Mouse (Mus musculus): Measurements from ENCODE around the gene Ssr3. TPM values are rescaled to one million over a fixed set of nuclear protein-coding genes. Genes with fewer than 3 reads are reported as not detected.

The Ssr3 gene
- polyA plus RNA-seq, 1 experiment from 2014 or later: 212 TPM

DNA sequence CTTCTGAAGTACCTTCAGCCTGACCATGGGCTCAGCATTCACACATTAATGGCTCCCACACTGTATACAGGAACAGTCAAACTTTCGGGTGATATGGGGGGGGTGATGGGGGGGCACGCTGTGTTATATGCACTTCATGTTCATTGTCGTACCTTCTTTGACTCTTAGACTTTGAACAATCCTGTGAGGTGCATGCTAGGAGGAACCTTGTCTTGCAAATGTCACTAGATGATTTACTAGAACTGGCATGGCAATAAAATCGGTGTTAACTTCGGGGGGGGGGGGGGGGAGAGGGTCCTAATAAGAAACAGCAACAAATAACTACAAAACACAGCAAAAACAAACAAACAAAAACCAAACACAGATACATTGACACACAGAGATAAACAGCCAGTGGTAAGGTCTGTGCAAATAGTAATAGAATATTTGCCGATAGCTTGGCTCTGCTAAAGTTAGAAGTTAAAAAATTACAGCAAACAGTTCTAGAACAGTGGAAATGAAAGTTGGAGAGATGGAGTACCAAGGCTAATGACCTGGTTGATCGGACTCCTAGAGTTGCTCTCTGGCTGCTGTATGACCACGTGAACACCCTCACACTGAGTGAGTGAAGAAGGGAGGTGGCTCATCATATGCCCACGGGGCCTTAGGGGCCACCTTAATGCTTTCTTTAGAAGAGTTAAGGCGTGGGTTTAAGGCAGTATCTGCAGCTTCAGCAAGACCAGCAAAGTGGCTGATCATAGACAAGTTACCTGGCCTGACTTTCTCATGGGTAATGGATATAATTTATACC lies 26.3 kb downstream of the Ssr3 start:
- Histone ChIP-seq H3K27me3 (ENCODE audit: control insufficient read depth, insufficient read depth, low read length) (no peaks in the 10 kb centered on the region), H3K4me3 (replicated peaks; ENCODE audit: low read depth, low read length) (no peak overlapping the region), H3K4me2 (ENCODE audit: low read length) (no peak overlapping the region), H3K9ac (replicated peaks; ENCODE audit: low read length) (no peak overlapping the region), H3K27ac (replicated peaks; ENCODE audit: low read depth, low read length) (no peak overlapping the region), H3K9me3 (ENCODE audit: control insufficient read depth, low read length) (no peaks in the 10 kb centered on the region), H3K36me3 (ENCODE audit: control insufficient read depth, insufficient read depth, low read length) (peaks cover 2% of the 10 kb centered on the region; the same call in 1 of the 2 replicates), H3K4me1 (ENCODE audit: control insufficient read depth, insufficient read depth, low read length) (no peaks in the 10 kb centered on the region)
- WGBS: 93% methylated on average over 10 of the region's 10 CpGs
- DNase-seq (no peak), ATAC-seq (ENCODE audit: low FRiP score, low TSS enrichment) (no peak)

DNA sequence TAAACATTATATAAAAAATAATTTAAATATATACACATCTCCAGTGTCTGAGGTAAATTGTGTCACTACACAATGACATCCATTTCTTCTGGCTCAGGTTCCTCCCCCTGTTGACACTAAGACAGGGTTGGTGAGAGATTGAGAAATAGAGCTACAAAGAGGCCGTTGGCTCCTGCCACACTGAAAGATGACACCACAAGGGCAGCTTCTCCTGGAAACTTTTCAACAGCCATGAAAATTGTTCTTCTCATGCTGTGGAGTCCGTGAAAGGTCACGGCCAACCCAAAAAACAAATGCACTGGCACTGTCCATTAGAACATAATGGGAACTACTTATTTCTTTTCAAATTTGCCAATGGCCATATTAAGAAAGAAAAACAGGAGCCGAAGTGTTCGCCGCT lies 27.2 kb downstream of the Ssr3 start:
- no peaks in the 10 kb centered on the region for H3K27me3 ChIP-seq (ENCODE audit: control insufficient read depth, insufficient read depth, low read length)
- no peaks in the 10 kb centered on the region for H3K9me3 ChIP-seq (ENCODE audit: control insufficient read depth, low read length)
- no peak overlapping the region for H3K4me3 ChIP-seq (replicated peaks; ENCODE audit: low read depth, low read length)
- H3K27ac ChIP-seq (replicated peaks; ENCODE audit: low read depth, low read length): no peak overlapping the region
- no peaks in the 10 kb centered on the region for H3K4me1 ChIP-seq (ENCODE audit: control insufficient read depth, insufficient read depth, low read length)
- 77% methylated on average over 6 of the region's 6 CpGs for WGBS
- H3K36me3 ChIP-seq (ENCODE audit: control insufficient read depth, insufficient read depth, low read length): 0 out of 2 replicates have a peak, but pooled peaks cover 2% of the 10 kb centered on the region
- no peak overlapping the region for H3K9ac ChIP-seq (replicated peaks; ENCODE audit: low read length)
- no peak for ATAC-seq (ENCODE audit: low FRiP score, low TSS enrichment)
- DNase-seq: no peak
- no peak overlapping the region for H3K4me2 ChIP-seq (ENCODE audit: low read length)

DNA sequence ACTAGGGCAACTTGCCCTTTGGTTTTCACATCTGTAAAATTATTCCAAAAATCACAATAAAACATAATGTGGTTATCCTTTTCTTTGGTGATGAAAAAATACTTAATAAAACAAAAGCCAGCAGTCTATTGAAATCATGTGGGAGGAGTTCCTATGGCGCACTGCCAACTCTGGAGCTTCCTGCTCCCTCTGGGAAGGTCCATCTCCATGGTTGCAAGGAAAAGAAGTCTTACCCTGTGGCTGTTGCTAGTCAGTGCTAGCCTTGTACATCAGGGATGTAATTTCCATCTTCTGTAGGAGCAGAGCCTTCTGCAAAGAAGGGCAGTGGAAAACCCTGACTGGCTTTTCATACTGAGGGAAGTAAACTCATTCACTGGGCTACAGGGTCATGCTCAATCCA lies 29.0 kb downstream of the Ssr3 start:
- DNase-seq (peak; percentile 41), ATAC-seq (ENCODE audit: low FRiP score, low TSS enrichment) (no peak)
- no peak overlapping the region for H3K27ac ChIP-seq (replicated peaks; ENCODE audit: low read depth, low read length)
- no peaks in the 10 kb centered on the region for H3K27me3 ChIP-seq (ENCODE audit: control insufficient read depth, insufficient read depth, low read length)
- H3K4me1 ChIP-seq (ENCODE audit: control insufficient read depth, insufficient read depth, low read length): peaks cover under 1% of the 10 kb centered on the region; the same call in 1 of the 2 replicates
- H3K9ac ChIP-seq (replicated peaks; ENCODE audit: low read length): no peak overlapping the region
- H3K4me2 ChIP-seq (ENCODE audit: low read length): no peak overlapping the region
- WGBS: 86% methylated on average over 1 of the region's 1 CpGs
- no peaks in the 10 kb centered on the region for H3K9me3 ChIP-seq (ENCODE audit: control insufficient read depth, low read length)
- no peak overlapping the region for H3K4me3 ChIP-seq (replicated peaks; ENCODE audit: low read depth, low read length)
- 0 out of 2 replicates have a peak, but pooled peaks cover 2% of the 10 kb centered on the region for H3K36me3 ChIP-seq (ENCODE audit: control insufficient read depth, insufficient read depth, low read length)

DNA sequence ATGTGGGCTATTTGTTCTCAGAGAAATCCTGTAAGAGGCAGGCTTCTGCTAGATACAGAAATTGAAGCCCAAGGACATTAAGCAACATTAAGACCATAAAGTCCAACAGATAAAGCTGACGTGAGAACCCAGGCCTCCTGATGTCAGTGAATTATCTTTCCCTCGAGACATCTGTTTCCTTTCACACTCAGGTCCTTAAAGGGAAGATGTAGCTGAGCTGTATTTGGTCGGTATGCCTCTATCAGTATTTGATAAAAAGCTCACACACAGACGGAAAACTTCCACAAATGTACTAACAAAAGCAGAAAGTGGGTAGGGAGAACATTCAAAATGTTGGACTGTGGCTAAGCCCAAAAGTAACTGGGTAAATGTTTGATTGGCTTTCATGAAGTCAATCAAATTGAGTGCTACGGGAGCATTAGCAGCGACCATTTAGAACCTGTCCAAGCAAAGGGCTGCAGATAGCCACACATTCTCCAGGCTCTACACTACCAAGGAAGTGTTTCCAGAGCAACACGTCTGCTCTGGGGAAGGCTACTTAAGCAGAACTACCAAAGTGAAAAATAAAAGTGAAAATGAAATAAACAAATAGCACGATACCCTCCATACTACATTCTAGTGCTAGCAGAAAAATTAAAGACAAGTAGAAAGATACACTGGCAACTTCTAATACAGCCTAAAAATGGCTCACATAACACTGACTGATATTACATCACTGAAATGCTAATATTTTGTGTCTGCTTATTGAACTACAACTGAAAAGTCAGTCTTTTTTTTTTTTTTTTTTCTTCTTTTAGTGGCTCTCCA lies 32.1 kb downstream of the Ssr3 start:
- Histone ChIP-seq H3K27me3 (ENCODE audit: control insufficient read depth, insufficient read depth, low read length) (no peaks in the 10 kb centered on the region), H3K27ac (replicated peaks; ENCODE audit: low read depth, low read length) (no peak overlapping the region), H3K36me3 (ENCODE audit: control insufficient read depth, insufficient read depth, low read length) (0 out of 2 replicates have a peak, but pooled peaks cover 2% of the 10 kb centered on the region), H3K9ac (replicated peaks; ENCODE audit: low read length) (no peak overlapping the region), H3K4me2 (ENCODE audit: low read length) (no peak overlapping the region), H3K4me3 (replicated peaks; ENCODE audit: low read depth, low read length) (no peak overlapping the region), H3K9me3 (ENCODE audit: control insufficient read depth, low read length) (no peaks in the 10 kb centered on the region), H3K4me1 (ENCODE audit: control insufficient read depth, insufficient read depth, low read length) (peaks cover 3% of the 10 kb centered on the region; the same call in 1 of the 2 replicates)
- DNase-seq (no peak), ATAC-seq (ENCODE audit: low FRiP score, low TSS enrichment) (no peak)
- 79% methylated on average over 8 of the region's 8 CpGs for WGBS

DNA sequence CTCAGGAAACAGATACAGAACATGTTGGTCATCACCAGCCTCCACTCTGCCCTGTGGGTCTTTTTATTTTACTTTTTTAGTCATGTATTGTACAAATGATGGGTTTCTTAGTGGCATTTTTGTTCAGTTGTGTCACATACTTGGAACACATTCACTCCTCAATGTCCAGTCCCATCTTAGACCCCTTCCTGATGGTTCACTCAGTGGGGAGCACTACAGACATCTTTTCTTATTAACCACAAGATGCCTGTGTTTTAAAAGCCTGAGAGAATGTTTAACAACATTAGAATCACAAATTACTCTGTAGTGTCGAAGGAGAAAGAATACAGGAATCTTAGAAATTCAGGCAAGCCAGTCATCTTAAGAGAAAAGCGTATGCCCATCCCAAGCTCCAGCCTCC lies 33.6 kb downstream of the Ssr3 start:
- no peaks in the 10 kb centered on the region for H3K9me3 ChIP-seq (ENCODE audit: control insufficient read depth, low read length)
- H3K4me3 ChIP-seq (replicated peaks; ENCODE audit: low read depth, low read length): no peak overlapping the region
- DNase-seq (no peak), ATAC-seq (ENCODE audit: low FRiP score, low TSS enrichment) (no peak)
- H3K27ac ChIP-seq (replicated peaks; ENCODE audit: low read depth, low read length): no peak overlapping the region
- WGBS: 52% methylated on average over 2 of the region's 2 CpGs
- no peaks in the 10 kb centered on the region for H3K27me3 ChIP-seq (ENCODE audit: control insufficient read depth, insufficient read depth, low read length)
- H3K4me1 ChIP-seq (ENCODE audit: control insufficient read depth, insufficient read depth, low read length): peaks cover 3% of the 10 kb centered on the region; the same call in 1 of the 2 replicates
- no peak overlapping the region for H3K4me2 ChIP-seq (ENCODE audit: low read length)
- no peaks in the 10 kb centered on the region for H3K36me3 ChIP-seq (ENCODE audit: control insufficient read depth, insufficient read depth, low read length)
- H3K9ac ChIP-seq (replicated peaks; ENCODE audit: low read length): no peak overlapping the region

DNA sequence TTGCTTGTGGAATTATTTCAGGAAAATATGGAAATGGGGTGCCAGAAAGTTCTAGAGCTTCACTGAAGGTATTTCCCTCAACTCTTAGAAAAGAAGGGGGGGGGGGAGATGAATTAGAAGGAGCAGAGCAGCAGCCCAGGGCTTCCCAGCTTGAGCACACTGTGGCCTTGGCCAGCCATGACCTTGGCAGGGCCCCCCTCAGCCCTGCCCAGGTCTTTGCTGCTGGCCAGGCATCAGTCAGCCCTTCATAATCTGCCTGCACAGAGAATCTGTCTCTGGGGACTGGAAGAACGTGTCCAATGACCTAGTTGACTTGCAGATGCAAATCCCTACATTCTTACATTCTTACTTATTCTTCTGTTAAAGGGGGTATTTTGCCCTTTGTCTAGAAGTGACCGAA lies 34.1 kb downstream of the Ssr3 start:
- DNase-seq (peak; percentile 9), ATAC-seq (ENCODE audit: low FRiP score, low TSS enrichment) (no peak)
- no peak overlapping the region for H3K4me3 ChIP-seq (replicated peaks; ENCODE audit: low read depth, low read length)
- 16% methylated on average over 2 of the region's 2 CpGs for WGBS
- H3K9ac ChIP-seq (replicated peaks; ENCODE audit: low read length): no peak overlapping the region
- no peak overlapping the region for H3K4me2 ChIP-seq (ENCODE audit: low read length)
- no peaks in the 10 kb centered on the region for H3K36me3 ChIP-seq (ENCODE audit: control insufficient read depth, insufficient read depth, low read length)
- no peaks in the 10 kb centered on the region for H3K27me3 ChIP-seq (ENCODE audit: control insufficient read depth, insufficient read depth, low read length)
- H3K9me3 ChIP-seq (ENCODE audit: control insufficient read depth, low read length): no peaks in the 10 kb centered on the region
- H3K4me1 ChIP-seq (ENCODE audit: control insufficient read depth, insufficient read depth, low read length): peaks cover 3% of the 10 kb centered on the region; the same call in 1 of the 2 replicates
- no peak overlapping the region for H3K27ac ChIP-seq (replicated peaks; ENCODE audit: low read depth, low read length)

DNA sequence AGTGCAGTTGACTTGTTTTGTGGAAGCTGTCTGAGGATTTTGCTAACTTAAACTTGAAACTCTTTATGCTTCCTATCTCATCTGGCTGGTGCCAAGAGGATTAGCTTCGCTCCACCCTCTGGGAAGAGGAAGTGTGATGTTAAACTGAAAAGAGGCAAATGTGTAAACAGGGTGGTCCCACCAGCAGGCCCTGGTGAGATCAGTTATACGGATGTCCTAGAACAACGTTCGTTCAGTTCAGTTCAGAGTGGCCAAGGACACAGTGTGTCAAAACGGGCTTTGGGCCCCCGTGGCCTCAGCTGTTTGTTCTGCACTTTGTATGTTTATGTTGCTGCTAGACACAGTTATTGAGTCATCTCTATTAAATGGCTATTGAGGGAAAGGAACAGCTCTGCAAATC lies 36.9 kb downstream of the Ssr3 start:
- Histone ChIP-seq H3K36me3 (ENCODE audit: control insufficient read depth, insufficient read depth, low read length) (no peaks in the 10 kb centered on the region), H3K27ac (replicated peaks; ENCODE audit: low read depth, low read length) (no peak overlapping the region), H3K4me1 (ENCODE audit: control insufficient read depth, insufficient read depth, low read length) (peaks cover 3% of the 10 kb centered on the region; the same call in 1 of the 2 replicates), H3K27me3 (ENCODE audit: control insufficient read depth, insufficient read depth, low read length) (no peaks in the 10 kb centered on the region), H3K4me3 (replicated peaks; ENCODE audit: low read depth, low read length) (no peak overlapping the region), H3K9me3 (ENCODE audit: control insufficient read depth, low read length) (no peaks in the 10 kb centered on the region), H3K4me2 (ENCODE audit: low read length) (no peak overlapping the region), H3K9ac (replicated peaks; ENCODE audit: low read length) (no peak overlapping the region)
- 58% methylated on average over 6 of the region's 6 CpGs for WGBS
- DNase-seq: peak; percentile 9
- ATAC-seq (ENCODE audit: low FRiP score, low TSS enrichment): no peak

DNA sequence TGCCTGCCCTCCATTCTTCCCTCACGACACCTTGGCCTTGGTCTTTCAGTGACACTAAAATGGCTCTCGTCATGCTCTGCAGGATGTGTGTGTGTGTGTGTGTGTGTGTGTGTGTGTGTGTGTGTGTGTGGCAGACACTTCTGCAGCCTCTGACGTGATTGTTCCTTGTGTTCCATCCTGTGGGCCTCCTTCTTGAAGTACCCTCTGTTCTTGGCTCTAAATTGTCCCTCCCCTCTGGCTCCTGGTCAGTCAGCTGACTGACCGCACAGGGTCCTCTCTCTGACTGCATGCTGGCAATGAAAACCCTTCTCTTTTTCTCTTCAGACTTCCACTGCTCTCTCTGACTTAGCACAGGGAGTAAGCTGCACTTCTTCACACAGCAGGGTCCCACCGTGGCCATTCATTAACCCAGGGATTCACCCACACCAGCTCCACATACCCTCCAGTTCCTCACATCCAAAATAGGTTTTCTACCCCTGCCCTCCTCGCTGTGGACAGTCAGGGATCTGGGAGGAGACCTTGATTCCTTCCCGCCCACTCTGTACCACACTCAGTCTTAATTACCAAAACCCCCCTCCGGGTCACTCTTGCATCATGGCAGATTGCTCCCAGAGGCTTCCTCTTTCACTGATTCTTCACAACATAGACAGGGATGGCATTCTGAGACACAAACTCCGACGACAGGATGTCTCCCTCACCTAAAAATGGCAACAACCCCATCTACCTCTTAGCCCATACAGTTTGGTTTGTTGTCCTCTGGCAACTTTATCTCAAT lies 39.0 kb downstream of the Ssr3 start:
- WGBS: 81% methylated on average over 10 of the region's 10 CpGs
- no peak overlapping the region for H3K4me2 ChIP-seq (ENCODE audit: low read length)
- ATAC-seq (ENCODE audit: low FRiP score, low TSS enrichment) (no peak), DNase-seq (no peak)
- no peaks in the 10 kb centered on the region for H3K27me3 ChIP-seq (ENCODE audit: control insufficient read depth, insufficient read depth, low read length)
- H3K27ac ChIP-seq (replicated peaks; ENCODE audit: low read depth, low read length): no peak overlapping the region
- H3K36me3 ChIP-seq (ENCODE audit: control insufficient read depth, insufficient read depth, low read length): no peaks in the 10 kb centered on the region
- peaks cover 3% of the 10 kb centered on the region; the same call in 1 of the 2 replicates for H3K4me1 ChIP-seq (ENCODE audit: control insufficient read depth, insufficient read depth, low read length)
- no peak overlapping the region for H3K4me3 ChIP-seq (replicated peaks; ENCODE audit: low read depth, low read length)
- no peaks in the 10 kb centered on the region for H3K9me3 ChIP-seq (ENCODE audit: control insufficient read depth, low read length)
- no peak overlapping the region for H3K9ac ChIP-seq (replicated peaks; ENCODE audit: low read length)

Measured in midbrain, embryonic 14.5 days (tissue).